Mouse (Mus musculus) testis, postnatal 14 days (tissue): Measurements from ENCODE around the gene Cacnb3.
A peak's percentile ranks its signal among the peaks of the same experiment; 100 is the strongest.

Experiments
- DNase-seq: peaks from one replicate; pipeline ENCODE4 v3.0.0; 2021; ENCODE audit warnings: low spot score

Gene Cacnb3

GRCm38 (mm10) chr15:98609331-98610130 is 21.1 kb upstream of the Cacnb3 start, which contains the start of gene Adcy6:
Gene Adcy6, minus strand, starts transcription at chr15:98610076.
- peak; percentile 59 for DNase-seq

GRCm38 (mm10) chr15:98610131-98610633 is 20.5 kb upstream of the Cacnb3 start:
- DNase-seq = no peak

- DNase-seq = no peak
These were observed 18.4 kb upstream of the Cacnb3 start for GRCm38 (mm10) chr15:98612229-98612628.

- DNase-seq = no peak
These were observed 16.1 kb upstream of the Cacnb3 start for GRCm38 (mm10) chr15:98614551-98614950.

GRCm38 (mm10) chr15:98614971-98615370 is 15.7 kb upstream of the Cacnb3 start:
- DNase-seq = no peak

GRCm38 (mm10) chr15:98615751-98616150 is 14.9 kb upstream of the Cacnb3 start:
- no peak for DNase-seq

GRCm38 (mm10) chr15:98616362-98617175 is 14.1 kb upstream of the Cacnb3 start:
- DNase-seq = no peak

GRCm38 (mm10) chr15:98617176-98617537 is 13.5 kb upstream of the Cacnb3 start:
- DNase-seq = no peak

- DNase-seq = peak; percentile 50
These were observed 8.4 kb upstream of the Cacnb3 start for GRCm38 (mm10) chr15:98622199-98622598.

GRCm38 (mm10) chr15:98622721-98623120 is 7.9 kb upstream of the Cacnb3 start:
- peak; percentile 77 for DNase-seq

GRCm38 (mm10) chr15:98623361-98623821 is 7.2 kb upstream of the Cacnb3 start:
- DNase-seq = no peak

GRCm38 (mm10) chr15:98626078-98626477 is 4.6 kb upstream of the Cacnb3 start:
- no peak for DNase-seq

- DNase-seq = no peak
These were observed 4.0 kb upstream of the Cacnb3 start for GRCm38 (mm10) chr15:98626487-98627212.

GRCm38 (mm10) chr15:98628589-98629254 is 1.9 kb upstream of the Cacnb3 start:
- no peak for DNase-seq

GRCm38 (mm10) chr15:98629464-98629863 is 1.2 kb upstream of the Cacnb3 start:
- DNase-seq = no peak

GRCm38 (mm10) chr15:98631493-98631892 is 853 bp downstream of the Cacnb3 start:
- DNase-seq = peak; percentile 87

GRCm38 (mm10) chr15:98632107-98632744 is 1.6 kb downstream of the Cacnb3 start:
- peak; percentile 71 for DNase-seq

GRCm38 (mm10) chr15:98632921-98633320 is 2.3 kb downstream of the Cacnb3 start:
- DNase-seq = no peak

- DNase-seq = no peak
These were observed 3.3 kb downstream of the Cacnb3 start for GRCm38 (mm10) chr15:98633822-98634470.

GRCm38 (mm10) chr15:98634541-98635081 is 4.0 kb downstream of the Cacnb3 start:
- DNase-seq = peak; percentile 71
